Comparison of ENCODE assay signal across 13 mouse cellular contexts in genomic region chr11:99142493-99143095, GRCm38 (mm10). TPM values are rescaled to one million over a fixed set of nuclear protein-coding genes. Genes with fewer than 3 reads are reported as not detected.
DNase-seq lines count a peak whose midpoint lies in the region; ATAC-seq and TF ChIP-seq lines count a peak whose summit lies in the region.
"Had no signal": no experiment of that assay in that cellular context is flagged by ENCODE, and none has a peak within 500 bp of the region (broad histone marks: within the 10 kb centered on the region; RNA-seq: fewer than 3 reads in every experiment).

No protein-coding gene starts in this region.

- 64% methylated on average over 18 of the region's 18 CpGs for WGBS in lung, embryonic 14.5 days
- WGBS in limb, embryonic 10.5 days: 82% methylated on average over 18 of the region's 18 CpGs

- no peaks in the 10 kb centered on the region for H3K36me3 ChIP-seq in lung, embryonic 14.5 days (ENCODE audit: insufficient read depth)
- no peaks in the 10 kb centered on the region for H3K36me3 ChIP-seq in E14TG2a.4 (ENCODE audit: insufficient read depth, low read length)
- H3K36me3 ChIP-seq in limb, embryonic 10.5 days: 0 out of 2 replicates have a peak, but pooled peaks cover 2% of the 10 kb centered on the region
- H3K36me3 ChIP-seq: neural tube, embryonic 15.5 days had no signal

- intact Hi-C loops in left cerebral cortex, postnatal 36 days (cut with DNase I): no loop called here

- no peak for TF ChIP-seq CTCF in lung, embryonic 14.5 days (IDR thresholded peaks at IDR 0.05; ENCODE audit: low read depth)
- no peak for TF ChIP-seq CTCF in E14TG2a.4 (conservative IDR thresholded peaks at IDR 0.05; ENCODE audit: low read length)

- H3K9ac ChIP-seq in lung, embryonic 14.5 days: no peak overlapping the region
- H3K9ac ChIP-seq: neural tube, embryonic 15.5 days had no signal

- no peaks in the 10 kb centered on the region for H3K27me3 ChIP-seq in lung, embryonic 14.5 days (ENCODE audit: insufficient read depth, low read length)
- peaks cover 53% of the 10 kb centered on the region for H3K27me3 ChIP-seq in E14TG2a.4 (ENCODE audit: insufficient read depth, low read length)
- H3K27me3 ChIP-seq in limb, embryonic 10.5 days (ENCODE audit: low read depth, poor library complexity, severe bottlenecking): no peaks in the 10 kb centered on the region
- H3K27me3 ChIP-seq: neural tube, embryonic 15.5 days had no signal

- DNase-seq in lung, embryonic 14.5 days: no peak
- no peak for DNase-seq in lung, postnatal 10 days
- peak; percentile 56 to 61 for DNase-seq in B cell, adult 2 months
- no peak for DNase-seq in limb, embryonic 10.5 days (ENCODE audit: low spot score)
- DNase-seq in layer of hippocampus, adult 8-10 months (ENCODE audit: low spot score in 2 of 2): no peak
- DNase-seq in left cerebral cortex, postnatal 36 days (ENCODE audit: low spot score in 2 of 2): no peak
- DNase-seq in urinary bladder, postnatal 4 days (ENCODE audit: low spot score in 2 of 2): no peak
- DNase-seq: heart, adult 18-20 months had no signal

- no peak for ATAC-seq in lung, embryonic 14.5 days (ENCODE audit: insufficient read depth)
- ATAC-seq: forebrain, embryonic 14.5 days had no signal

- no peak overlapping the region for H3K4me2 ChIP-seq in lung, embryonic 14.5 days
- H3K4me2 ChIP-seq: neural tube, embryonic 15.5 days had no signal

- no peak overlapping the region for H3K4me3 ChIP-seq in lung, embryonic 14.5 days (ENCODE audit: low read depth, low read length)
- H3K4me3 ChIP-seq in E14TG2a.4 (replicated peaks; ENCODE audit: low read length): peak overlapping the region; percentile 39
- H3K4me3 ChIP-seq in limb, embryonic 10.5 days: no peak overlapping the region
- H3K4me3 ChIP-seq: neural tube, embryonic 15.5 days had no signal

- H3K9me3 ChIP-seq in lung, embryonic 14.5 days (ENCODE audit: low read depth, low read length): no peaks in the 10 kb centered on the region
- no peaks in the 10 kb centered on the region for H3K9me3 ChIP-seq in E14TG2a.4 (ENCODE audit: low read length)
- no peaks in the 10 kb centered on the region for H3K9me3 ChIP-seq in limb, embryonic 10.5 days (replicated peaks)
- H3K9me3 ChIP-seq: neural tube, embryonic 15.5 days had no signal

- peaks cover 19% of the 10 kb centered on the region for H3K4me1 ChIP-seq in lung, embryonic 14.5 days (ENCODE audit: insufficient read depth)
- peaks cover 86% of the 10 kb centered on the region for H3K4me1 ChIP-seq in E14TG2a.4 (replicated peaks; ENCODE audit: low read depth, low read length)
- H3K4me1 ChIP-seq in limb, embryonic 10.5 days: peaks cover 79% of the 10 kb centered on the region

- peak overlapping the region; percentile 10; the same call in 1 of the 2 replicates for H3K27ac ChIP-seq in lung, embryonic 14.5 days (ENCODE audit: low read depth)
- H3K27ac ChIP-seq in limb, embryonic 10.5 days: peak overlapping the region; percentile 94
- H3K27ac ChIP-seq: macrophage; neural tube, embryonic 15.5 days had no signal

RNA-seq across cellular contexts. Expression of gene Ccr7, which starts 12.3 kb away (rescaled TPM):
- polyA plus RNA-seq in lung, embryonic 14.5 days (2014; fragmentation: Nextera tagmentation; extraction: Ambion mirVana): 0.30 and 0.45 TPM in 2 replicates
- 0.82 and 1.3 TPM in 2 replicates for polyA plus RNA-seq in limb, embryonic 10.5 days (2016; fragmentation: Nextera tagmentation; extraction: Ambion mirVana)
- total RNA-seq in layer of hippocampus, adult 8-10 months (2022): not detected
- total RNA-seq in left cerebral cortex, postnatal 36 days (2021): not detected
- total RNA-seq: layer of hippocampus, postnatal 10 days had no signal
- polyA plus RNA-seq: forebrain, embryonic 14.5 days; neural tube, embryonic 15.5 days had no signal

RNA-seq across cellular contexts. Expression of gene Tns4, which starts 53.5 kb away (rescaled TPM):
- polyA plus RNA-seq in lung, embryonic 14.5 days (2014; fragmentation: Nextera tagmentation; extraction: Ambion mirVana): 0.39 and 0.47 TPM in 2 replicates
- 0.74 and 1.4 TPM in 2 replicates for polyA plus RNA-seq in limb, embryonic 10.5 days (2016; fragmentation: Nextera tagmentation; extraction: Ambion mirVana)
- under 1 TPM in 2 of 4 experiments, not detected in 2; 0.27 TPM for total RNA-seq in layer of hippocampus, adult 8-10 months (2022)
- total RNA-seq in left cerebral cortex, postnatal 36 days (2021): under 1 TPM; 0.45 to 0.54 TPM

Comparison
In these comparisons a context has a peak if more than half of its experiments do, and no peak if none do; other contexts are left out.
1. DNase-seq: peak in B cell, adult 2 months (2 of 2); none in lung, embryonic 14.5 days (single experiment), lung, postnatal 10 days (single experiment), limb, embryonic 10.5 days (single experiment), layer of hippocampus, adult 8-10 months (0 of 2), left cerebral cortex, postnatal 36 days (0 of 2) and urinary bladder, postnatal 4 days (0 of 2).